Mouse (Mus musculus): ENCODE results near the gene Ypel4. TPM values are rescaled to one million over a fixed set of nuclear protein-coding genes. Genes with fewer than 3 reads are reported as not detected.

The Ypel4 gene
- 5.7 and 7.1 TPM in 2 replicates for polyA plus RNA-seq (2015; fragmentation: Nextera tagmentation; extraction: Ambion mirVana)

GRCm38 (mm10) chr2:84733579-84734300 lies at the start of gene Ypel4:
Gene Ypel4, plus strand, starts transcription at chr2:84734058.
- Histone ChIP-seq H3K4me3 (peak within 1 kb of the TSS; percentile 44), H3K4me1 (peaks cover 53% of the 10 kb centered on the region)

DNA sequence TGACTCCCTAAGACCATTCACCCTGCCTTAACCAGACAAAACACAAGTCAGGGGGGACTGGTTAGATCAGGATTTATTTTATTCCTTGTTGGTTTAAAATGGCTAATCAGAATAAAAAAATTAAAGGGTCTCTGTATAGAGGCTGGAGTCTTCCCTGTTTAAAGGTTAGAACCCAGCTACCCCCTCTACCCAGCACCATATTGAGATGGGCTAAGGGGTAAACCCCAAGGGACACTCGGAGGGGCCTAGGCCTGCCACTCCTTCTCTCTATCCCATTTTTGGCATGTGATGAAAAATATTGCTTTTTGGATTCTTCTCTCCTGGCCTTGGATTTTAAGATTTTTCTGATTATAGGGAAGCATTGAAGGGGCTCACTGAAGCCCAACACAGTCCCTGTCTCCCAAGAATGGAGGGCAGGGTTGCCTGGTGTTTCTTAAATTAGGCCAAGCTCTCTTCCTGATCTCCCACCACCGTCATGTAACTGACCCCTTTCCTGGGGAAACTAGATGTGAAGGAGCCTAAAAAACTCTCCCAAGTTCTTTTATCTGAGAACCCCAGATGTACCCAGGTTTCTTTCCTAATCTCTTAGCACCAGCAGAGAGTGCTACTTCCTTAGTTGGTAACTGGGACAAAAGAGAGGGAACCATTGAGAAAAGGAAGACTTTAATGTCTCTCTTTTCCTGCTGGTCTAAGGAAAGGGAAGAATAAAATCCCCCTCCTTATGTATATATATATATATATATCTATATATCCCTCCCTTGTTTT lies 45.6 kb upstream of the Ypel4 start:
- ATAC-seq (ENCODE audit: insufficient number of reproducible peaks, low FRiP score, low TSS enrichment, low read depth) = no peak
- WGBS = 76% methylated on average over 2 of the region's 2 CpGs
- Histone ChIP-seq H3K4me1 (no peaks in the 10 kb centered on the region), H3K36me3 (peaks cover 84% of the 10 kb centered on the region), H3K27me3 (no peaks in the 10 kb centered on the region), H3K27ac (no peak overlapping the region), H3K9ac (no peak overlapping the region), H3K4me2 (no peak overlapping the region), H3K9me3 (no peaks in the 10 kb centered on the region), H3K4me3 (no peak overlapping the region)

More at GRCm38 (mm10) chr2:84733579-84734300, at the start of gene Ypel4:
- Histone ChIP-seq H3K36me3 (no peaks in the 10 kb centered on the region), H3K27ac (peak within 1 kb of the TSS; percentile 2; the same call in 1 of the 2 replicates), H3K27me3 (peaks cover 12% of the 10 kb centered on the region), H3K4me2 (peak within 1 kb of the TSS; percentile 66), H3K9ac (peak within 1 kb of the TSS; percentile 36), H3K9me3 (no peaks in the 10 kb centered on the region)
- 1% methylated on average over 8 of the region's 8 CpGs for WGBS
- ATAC-seq (ENCODE audit: insufficient number of reproducible peaks, low FRiP score, low TSS enrichment, low read depth) = 0 out of 2 replicates have a peak, but pooled peaks have one; percentile 9

GRCm38 (mm10) chr2:84690050-84690449 lies 43.8 kb upstream of the Ypel4 start:
- ATAC-seq (ENCODE audit: insufficient number of reproducible peaks, low FRiP score, low TSS enrichment, low read depth) = no peak
- Histone ChIP-seq H3K27ac (no peak overlapping the region; the same call in 1 of the 2 replicates), H3K36me3 (peaks cover 87% of the 10 kb centered on the region), H3K27me3 (no peaks in the 10 kb centered on the region), H3K4me2 (no peak overlapping the region), H3K9ac (no peak overlapping the region), H3K4me3 (no peak overlapping the region), H3K9me3 (no peaks in the 10 kb centered on the region), H3K4me1 (no peaks in the 10 kb centered on the region)
- 91% methylated on average over 12 of the region's 12 CpGs for WGBS

- Histone ChIP-seq H3K27ac (no peak overlapping the region), H3K9me3 (no peaks in the 10 kb centered on the region), H3K36me3 (peaks cover 63% of the 10 kb centered on the region), H3K27me3 (no peaks in the 10 kb centered on the region), H3K9ac (no peak overlapping the region), H3K4me3 (no peak overlapping the region), H3K4me2 (no peak overlapping the region), H3K4me1 (no peaks in the 10 kb centered on the region)
- WGBS = 87% methylated on average over 5 of the region's 5 CpGs
- ATAC-seq (ENCODE audit: insufficient number of reproducible peaks, low FRiP score, low TSS enrichment, low read depth) = no peak
Observed at GRCm38 (mm10) chr2:84695007-84695695, 38.7 kb upstream of the Ypel4 start.

GRCm38 (mm10) chr2:84703497-84703896 lies 30.4 kb upstream of the Ypel4 start:
- H3K36me3 ChIP-seq = peaks cover 37% of the 10 kb centered on the region

DNA sequence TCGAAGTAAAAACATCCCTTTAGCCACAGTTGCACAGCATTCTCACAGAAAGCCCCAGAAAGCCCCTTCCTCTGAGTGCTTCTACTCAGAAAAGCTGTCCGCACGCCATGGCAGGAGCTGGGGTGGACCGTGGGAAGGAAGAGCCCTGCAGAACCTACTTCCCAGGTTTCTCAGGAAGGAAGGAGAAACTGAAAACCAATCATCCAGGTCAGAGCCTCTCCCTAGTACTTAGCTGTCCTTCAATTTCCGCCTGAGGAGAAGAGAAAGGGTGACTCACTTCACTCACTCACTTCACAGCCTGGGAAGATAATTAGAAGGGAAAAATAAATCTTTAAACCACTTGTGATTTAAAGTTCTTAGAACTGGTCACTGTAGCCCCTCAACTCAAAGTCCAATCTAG lies 29.5 kb upstream of the Ypel4 start:
- ATAC-seq (ENCODE audit: insufficient number of reproducible peaks, low FRiP score, low TSS enrichment, low read depth) = no peak
- H3K4me2 ChIP-seq = no peak overlapping the region
- WGBS = 75% methylated on average over 5 of the region's 5 CpGs
- H3K4me1 ChIP-seq = 0 out of 2 replicates have a peak, but pooled peaks cover 4% of the 10 kb centered on the region
- no peaks in the 10 kb centered on the region for H3K9me3 ChIP-seq
- H3K27ac ChIP-seq = peak overlapping the region; percentile 47; the same call in 1 of the 2 replicates
- H3K27me3 ChIP-seq = no peaks in the 10 kb centered on the region
- H3K4me3 ChIP-seq = no peak overlapping the region
- no peak overlapping the region for H3K9ac ChIP-seq
- H3K36me3 ChIP-seq = peaks cover 35% of the 10 kb centered on the region

More at GRCm38 (mm10) chr2:84703497-84703896, 30.4 kb upstream of the Ypel4 start:
- 0 out of 2 replicates have a peak, but pooled peaks cover 4% of the 10 kb centered on the region for H3K4me1 ChIP-seq
- H3K27ac ChIP-seq = no peak overlapping the region
- no peak overlapping the region for H3K9ac ChIP-seq
- no peak for ATAC-seq (ENCODE audit: insufficient number of reproducible peaks, low FRiP score, low TSS enrichment, low read depth)
- no peaks in the 10 kb centered on the region for H3K27me3 ChIP-seq
- H3K9me3 ChIP-seq = no peaks in the 10 kb centered on the region
- 94% methylated on average over 1 of the region's 1 CpGs for WGBS
- no peak overlapping the region for H3K4me2 ChIP-seq
- no peak overlapping the region for H3K4me3 ChIP-seq

DNA sequence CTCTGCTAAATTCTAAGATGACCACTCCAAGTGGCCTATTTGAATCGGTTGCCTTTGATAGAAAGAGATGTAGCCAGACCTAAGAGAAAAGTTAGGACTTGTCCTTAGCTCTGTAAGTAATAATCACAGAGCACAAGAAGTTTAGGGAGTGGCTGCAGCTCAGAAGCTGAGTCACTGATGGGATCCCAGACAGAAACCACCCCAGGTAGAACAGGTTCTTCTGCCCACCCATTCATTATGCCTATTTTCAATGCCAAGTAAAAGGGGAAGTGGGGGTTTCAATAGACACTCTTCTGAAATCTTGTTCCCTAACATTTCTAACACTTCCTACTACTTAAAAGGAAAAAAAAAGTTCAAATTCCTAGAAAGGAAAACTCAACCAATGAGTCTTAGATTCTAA lies 28.6 kb upstream of the Ypel4 start:
- Histone ChIP-seq H3K4me2 (no peak overlapping the region), H3K9me3 (no peaks in the 10 kb centered on the region), H3K27ac (no peak overlapping the region), H3K4me3 (no peak overlapping the region), H3K4me1 (0 out of 2 replicates have a peak, but pooled peaks cover 4% of the 10 kb centered on the region), H3K36me3 (peaks cover 39% of the 10 kb centered on the region), H3K9ac (no peak overlapping the region), H3K27me3 (no peaks in the 10 kb centered on the region)
- ATAC-seq (ENCODE audit: insufficient number of reproducible peaks, low FRiP score, low TSS enrichment, low read depth) = no peak
- WGBS = 74% methylated on average over 1 of the region's 1 CpGs

DNA sequence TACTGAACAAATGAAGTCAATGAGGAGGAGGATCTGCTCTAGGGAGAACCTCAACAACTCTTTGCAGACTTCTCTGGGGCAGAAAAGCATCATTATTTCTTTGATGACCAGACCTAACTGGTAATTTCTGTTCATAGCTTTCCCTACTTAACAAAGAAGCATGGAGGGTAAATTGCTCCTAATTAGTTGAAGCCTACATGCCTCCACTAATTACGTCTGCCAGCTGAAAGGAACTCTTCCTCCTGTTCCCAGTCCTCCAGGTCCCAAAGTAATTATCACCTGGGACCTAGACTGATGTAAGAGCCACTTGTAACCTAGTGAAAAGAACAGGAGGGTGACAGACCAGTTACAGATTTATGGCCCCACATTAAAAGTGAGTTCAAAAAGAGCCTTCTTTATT lies 26.3 kb upstream of the Ypel4 start:
- no peaks in the 10 kb centered on the region for H3K9me3 ChIP-seq
- ATAC-seq (ENCODE audit: insufficient number of reproducible peaks, low FRiP score, low TSS enrichment, low read depth) = no peak
- no peak overlapping the region for H3K4me3 ChIP-seq
- H3K4me1 ChIP-seq = 0 out of 2 replicates have a peak, but pooled peaks cover 4% of the 10 kb centered on the region
- 27% methylated on average over 1 of the region's 1 CpGs for WGBS
- H3K27ac ChIP-seq = no peak overlapping the region
- no peaks in the 10 kb centered on the region for H3K27me3 ChIP-seq
- no peak overlapping the region for H3K4me2 ChIP-seq
- peaks cover 37% of the 10 kb centered on the region for H3K36me3 ChIP-seq
- H3K9ac ChIP-seq = no peak overlapping the region

- H3K27ac ChIP-seq = no peak overlapping the region
- H3K36me3 ChIP-seq = peaks cover 21% of the 10 kb centered on the region
- 81% methylated on average over 2 of the region's 2 CpGs for WGBS
- H3K4me3 ChIP-seq = no peak overlapping the region
- ATAC-seq (ENCODE audit: insufficient number of reproducible peaks, low FRiP score, low TSS enrichment, low read depth) = no peak
- H3K9me3 ChIP-seq = no peaks in the 10 kb centered on the region
- H3K4me2 ChIP-seq = no peak overlapping the region
- H3K9ac ChIP-seq = no peak overlapping the region
- peaks cover 15% of the 10 kb centered on the region for H3K4me1 ChIP-seq
- H3K27me3 ChIP-seq = no peaks in the 10 kb centered on the region
Observed at GRCm38 (mm10) chr2:84711898-84712297, 22.0 kb upstream of the Ypel4 start.

- no peak for ATAC-seq (ENCODE audit: insufficient number of reproducible peaks, low FRiP score, low TSS enrichment, low read depth)
- Histone ChIP-seq H3K4me1 (peaks cover 11% of the 10 kb centered on the region), H3K27me3 (no peaks in the 10 kb centered on the region), H3K27ac (peak overlapping the region; percentile 99), H3K36me3 (peaks cover 12% of the 10 kb centered on the region), H3K4me2 (peak overlapping the region; percentile 52), H3K9ac (peak overlapping the region; percentile 88), H3K4me3 (peak overlapping the region; percentile 91), H3K9me3 (no peaks in the 10 kb centered on the region)
- WGBS = 0% methylated on average over 25 of the region's 26 CpGs
Observed at GRCm38 (mm10) chr2:84714422-84714810, 19.4 kb upstream of the Ypel4 start.

DNA sequence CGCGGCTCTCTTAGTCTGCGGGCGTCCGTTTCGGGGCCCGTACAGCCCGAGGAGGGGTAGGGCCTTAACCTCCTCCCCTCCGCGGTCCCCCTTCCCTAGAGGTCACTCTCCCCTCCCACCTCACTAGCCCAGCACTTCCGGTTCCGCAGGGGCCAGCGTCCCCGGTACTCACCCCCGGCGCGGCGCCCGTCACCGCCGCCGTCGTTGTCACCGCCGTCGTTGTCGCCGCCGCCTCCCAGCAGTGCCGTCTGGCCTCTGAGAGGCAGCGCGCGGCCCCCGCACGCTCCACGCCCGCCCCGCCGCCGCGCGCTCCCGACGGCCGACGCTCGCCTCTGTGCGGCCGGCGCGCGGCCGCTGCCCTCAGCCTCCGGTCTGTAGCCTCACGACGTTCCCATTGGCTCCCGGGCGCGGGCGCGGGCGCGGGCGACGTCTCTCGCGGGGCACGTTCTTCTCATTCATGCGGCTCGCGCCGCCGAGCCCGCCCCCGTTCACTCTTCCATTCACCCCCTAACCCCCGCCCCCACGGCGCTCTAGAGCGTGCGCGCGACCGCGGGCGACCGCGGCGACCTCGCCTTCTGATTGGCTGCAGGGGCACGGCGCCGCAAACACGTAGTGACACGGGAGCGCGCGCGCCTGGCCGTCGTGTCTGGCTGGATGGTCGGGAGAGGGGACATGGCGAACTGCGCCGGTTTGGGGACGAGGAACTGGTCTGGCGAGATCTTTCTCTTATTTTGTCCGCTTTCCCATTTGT lies 18.9 kb upstream of the Ypel4 start, which contains the start of gene Zdhhc5:
Gene Zdhhc5, minus strand, starts transcription at position 370 of the 751 bp plus-strand sequence.
- peak within 1 kb of the TSS; percentile 99 for H3K27ac ChIP-seq
- H3K9ac ChIP-seq = peak within 1 kb of the TSS; percentile 88
- peak within 1 kb of the TSS; percentile 91 for H3K4me3 ChIP-seq
- no peaks in the 10 kb centered on the region for H3K9me3 ChIP-seq
- H3K36me3 ChIP-seq = peaks cover 8% of the 10 kb centered on the region
- H3K27me3 ChIP-seq = no peaks in the 10 kb centered on the region
- H3K4me1 ChIP-seq = peaks cover 11% of the 10 kb centered on the region
- peak; percentile 95 for ATAC-seq (ENCODE audit: insufficient number of reproducible peaks, low FRiP score, low TSS enrichment, low read depth)
- H3K4me2 ChIP-seq = peak within 1 kb of the TSS; percentile 80
- WGBS = under 1% methylated on average over 106 of the region's 107 CpGs

Data from limb, embryonic 15.5 days (tissue).